8 mouse cellular contexts compared by ENCODE assay signal in the genomic region with DNA sequence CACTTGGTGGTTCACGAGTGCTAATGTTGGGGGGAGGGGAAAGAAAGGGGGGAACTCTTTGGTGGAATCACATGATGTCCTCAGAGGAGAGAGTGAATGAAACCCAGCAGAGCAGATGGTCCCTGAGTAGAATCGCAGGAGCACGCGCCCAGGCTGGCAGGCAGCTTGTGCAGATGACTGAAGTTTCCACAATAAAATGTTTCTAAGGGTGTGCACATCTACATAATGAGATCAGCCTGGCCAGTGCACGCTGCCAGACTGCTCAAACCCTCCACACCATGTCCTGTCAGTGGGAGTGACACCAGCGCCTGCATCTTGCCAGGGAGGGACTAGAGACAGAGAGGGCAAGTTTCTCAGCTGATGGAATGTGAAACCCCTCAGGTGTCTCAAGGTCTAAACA. TPM values are rescaled to one million over a fixed set of nuclear protein-coding genes. Genes with fewer than 3 reads are reported as not detected.
A peak's percentile ranks its signal among the peaks of the same experiment; 100 is the strongest.
DNase-seq lines count a peak whose midpoint lies in the region.

No protein-coding gene starts in this region.

- DNase-seq in lung, postnatal 36 days = peak; percentile 43
- no peak for DNase-seq in lung, postnatal 25 days (ENCODE audit: low spot score)
- DNase-seq in frontal cortex, adult 2 months (ENCODE audit: extremely low spot score in 1 of 2, low spot score in 1 of 2) = peak; percentile 41 to 61
- DNase-seq in layer of hippocampus, adult 18-20 months (ENCODE audit: low spot score in 2 of 2) = peak; percentile 68 to 85
- DNase-seq in right cerebral cortex, postnatal 14 days = peak; percentile 55
- DNase-seq in urinary bladder, adult 18-20 months (ENCODE audit: low spot score in 2 of 2) = no peak
- no peak for DNase-seq in kidney, postnatal 10 days
- no peak for DNase-seq in embryo, embryonic 10.5 days (ENCODE audit: low spot score)

RNA-seq across cellular contexts. Expression of a gene that starts 10.9 kb away (rescaled TPM):
- polyA plus RNA-seq in frontal cortex, adult 2 months (2012; rRNA removed) = 10.8 and 15.9 TPM in 2 replicates
- 10 to 100 TPM in 1 of 2 experiments, 1 to 10 TPM in 1; 9.6 to 11.0 TPM for total RNA-seq in layer of hippocampus, adult 18-20 months (2021)

RNA-seq across cellular contexts. Expression of a gene that starts 13.0 kb away (rescaled TPM):
- 15.8 and 20.3 TPM in 2 replicates for polyA plus RNA-seq in frontal cortex, adult 2 months (2012; rRNA removed)
- total RNA-seq in layer of hippocampus, adult 18-20 months (2021) = 1 to 10 TPM; 9.1 to 9.2 TPM

RNA-seq across cellular contexts. Expression of a gene that starts 29.4 kb away (rescaled TPM):
- 28.1 and 28.8 TPM in 2 replicates for polyA plus RNA-seq in frontal cortex, adult 2 months (2012; rRNA removed)
- 10 to 100 TPM; 25.9 to 26.6 TPM for total RNA-seq in layer of hippocampus, adult 18-20 months (2021)

RNA-seq across cellular contexts. Expression of a gene that starts 45.2 kb away (rescaled TPM):
- 9.4 and 11.0 TPM in 2 replicates for polyA plus RNA-seq in frontal cortex, adult 2 months (2012; rRNA removed)
- 10 to 100 TPM; 11.6 to 17.7 TPM for total RNA-seq in layer of hippocampus, adult 18-20 months (2021)

RNA-seq across cellular contexts. Expression of a gene that starts 49.8 kb away (rescaled TPM):
- not detected in 2 replicates for polyA plus RNA-seq in frontal cortex, adult 2 months (2012; rRNA removed)
- total RNA-seq in layer of hippocampus, adult 18-20 months (2021) = not detected

Comparison
In these comparisons a context has a peak if more than half of its experiments do, and no peak if none do; other contexts are left out.
1. DNase-seq: peak in lung, postnatal 36 days (single experiment), frontal cortex, adult 2 months (2 of 2), layer of hippocampus, adult 18-20 months (2 of 2) and right cerebral cortex, postnatal 14 days (single experiment); none in lung, postnatal 25 days (single experiment), urinary bladder, adult 18-20 months (0 of 2), kidney, postnatal 10 days (single experiment) and embryo, embryonic 10.5 days (single experiment).